10 mouse cellular contexts compared by ENCODE assay signal in genomic region chr2:180350700-180351099, GRCm38 (mm10). TPM values are rescaled to one million over a fixed set of nuclear protein-coding genes. Genes with fewer than 3 reads are reported as not detected.
DNase-seq lines count a peak whose midpoint lies in the region; ATAC-seq and TF ChIP-seq lines count a peak whose summit lies in the region.
"Had no signal": no experiment of that assay in that cellular context is flagged by ENCODE, and none has a peak within 500 bp of the region (broad histone marks: within the 10 kb centered on the region; RNA-seq: fewer than 3 reads in every experiment).

No protein-coding gene starts in this region.

- H3K36me3 ChIP-seq in heart, adult 2 months (ENCODE audit: control insufficient read depth, insufficient read depth, low read length), result no peaks in the 10 kb centered on the region
- H3K36me3 ChIP-seq in hindbrain, postnatal 0 days (ENCODE audit: insufficient read depth, low read length), result no peaks in the 10 kb centered on the region

- intact Hi-C loops in heart, adult 2 months (cut with DNase I), result loop anchor here (5.0 kb wide), 1 partner anchor 427 kb away; the partner anchor contains the start of gene Bhlhe23

- 0 out of 2 replicates have a peak, but pooled peaks have one; percentile 7 for TF ChIP-seq EP300 in heart, adult 2 months (IDR thresholded peaks at IDR 0.05; ENCODE audit: insufficient read depth, low read depth, low read length)

- H3K79me2 ChIP-seq in heart, adult 2 months (replicated peaks; ENCODE audit: control insufficient read depth, insufficient read depth, low read length), result no peaks in the 10 kb centered on the region

- H3K4me2 ChIP-seq in hindbrain, postnatal 0 days (ENCODE audit: low read depth, low read length), result no peak overlapping the region

- no peaks in the 10 kb centered on the region for H3K9me3 ChIP-seq in hindbrain, postnatal 0 days (ENCODE audit: low read length)

- TF ChIP-seq CTCF in heart, adult 2 months (IDR thresholded peaks at IDR 0.05), result peak; percentile 67
- TF ChIP-seq CTCF in hindbrain, postnatal 0 days (IDR thresholded peaks at IDR 0.05; ENCODE audit: low read depth), result peak; percentile 67

- H3K9ac ChIP-seq in heart, adult 2 months (ENCODE audit: low read depth, low read length), result no peak overlapping the region
- H3K9ac ChIP-seq in hindbrain, postnatal 0 days (replicated peaks; ENCODE audit: low read length), result no peak overlapping the region

- TF ChIP-seq POLR2A in heart, adult 2 months (IDR thresholded peaks at IDR 0.05; ENCODE audit: insufficient read depth, low read depth, low read length), result no peak

- no peaks in the 10 kb centered on the region for H3K27me3 ChIP-seq in heart, adult 2 months (ENCODE audit: control insufficient read depth, insufficient read depth, low read length)
- no peaks in the 10 kb centered on the region for H3K27me3 ChIP-seq in hindbrain, postnatal 0 days (ENCODE audit: insufficient read depth, low read length)

- DNase-seq in heart, adult 2 months, result no peak
- DNase-seq in heart, adult 9 months (ENCODE audit: low spot score in 2 of 2), result no peak
- DNase-seq in thymus, postnatal 0 days (ENCODE audit: low spot score), result peak; percentile 46
- DNase-seq in thymus, postnatal 36 days, result no peak
- DNase-seq in hindbrain, postnatal 0 days (ENCODE audit: low spot score), result peak; percentile 30
- DNase-seq in thymus, postnatal 14 days, result peak; percentile 38
- DNase-seq in urinary bladder, postnatal 14 days (ENCODE audit: low spot score), result no peak

- no peak overlapping the region for H3K27ac ChIP-seq in heart, adult 2 months
- H3K27ac ChIP-seq in hindbrain, postnatal 0 days, result no peak overlapping the region

- no peak for ATAC-seq in hindbrain, postnatal 0 days
- ATAC-seq in activated CD4-positive, CD25-positive, alpha-beta regulatory T cell, adult 4 months, result no peak

- H3K4me3 ChIP-seq in heart, adult 2 months, result no peak overlapping the region
- no peak overlapping the region for H3K4me3 ChIP-seq in hindbrain, postnatal 0 days (ENCODE audit: low read length)

- H3K4me1 ChIP-seq in heart, adult 2 months (ENCODE audit: control insufficient read depth, insufficient read depth, low read length), result peaks cover 1% of the 10 kb centered on the region
- no peaks in the 10 kb centered on the region for H3K4me1 ChIP-seq in hindbrain, postnatal 0 days (ENCODE audit: insufficient read depth, low read length)

- WGBS in heart, adult 2 months, result 54% methylated on average over 2 of the region's 2 CpGs
- WGBS in hindbrain, postnatal 0 days, result 57% methylated on average over 2 of the region's 2 CpGs

RNA-seq across cellular contexts. Expression of gene Gata5, which starts 16.2 kb away (rescaled TPM):
- total RNA-seq in heart, adult 2 months (2021), result under 1 TPM; 0.63 to 0.89 TPM
- polyA plus RNA-seq in heart, adult 2 months (2012; rRNA removed), result 1.1 TPM in 2 replicates
- not detected in 2 replicates for polyA plus RNA-seq in thymus, postnatal 0 days (2015; fragmentation: Nextera tagmentation; extraction: Ambion mirVana)
- total RNA-seq in hindbrain, postnatal 0 days (2014; rRNA removed), result not detected in 2 replicates
- not detected in 2 replicates for polyA plus RNA-seq in hindbrain, postnatal 0 days (2015; fragmentation: Nextera tagmentation; extraction: Ambion mirVana)
- polyA plus RNA-seq in activated CD4-positive, CD25-positive, alpha-beta regulatory T cell, adult 4 months (2017; shearing (Covaris generic)), result not detected
- total RNA-seq: common myeloid progenitor, adult 5-6 weeks; neutrophil, adult 5-6 weeks had no signal

Comparison
In these comparisons a context has a peak if more than half of its experiments do, and no peak if none do; other contexts are left out.
1. DNase-seq: peak in thymus, postnatal 0 days (single experiment), hindbrain, postnatal 0 days (single experiment) and thymus, postnatal 14 days (single experiment); none in heart, adult 2 months (0 of 2), heart, adult 9 months (0 of 2), thymus, postnatal 36 days (0 of 2) and urinary bladder, postnatal 14 days (single experiment).